In the genomic region with DNA sequence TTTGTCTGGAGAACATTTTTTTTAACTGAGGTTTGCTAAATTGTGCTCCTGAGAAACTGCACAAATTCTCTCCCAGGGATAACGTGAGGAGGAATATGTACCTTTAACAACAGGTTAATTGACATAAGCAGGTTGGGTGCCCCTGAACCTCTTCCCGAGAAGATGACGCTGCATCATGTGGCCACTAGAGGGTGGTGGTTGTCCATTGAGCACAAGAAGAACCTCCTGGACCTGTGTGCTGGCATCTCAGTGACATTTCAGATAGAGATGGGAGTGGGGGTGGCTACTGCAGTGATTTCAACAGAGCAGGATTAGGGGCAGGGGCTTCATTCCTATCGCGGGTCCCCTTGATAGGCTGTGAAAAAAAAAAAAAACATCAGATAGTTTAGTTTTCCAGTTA, we compare ENCODE assay signal across 10 mouse cellular contexts. TPM values are rescaled to one million over a fixed set of nuclear protein-coding genes. Genes with fewer than 3 reads are reported as not detected.
DNase-seq lines count a peak whose midpoint lies in the region; ATAC-seq and TF ChIP-seq lines count a peak whose summit lies in the region.
"Not testable (repeated sequence)": the region's sequence is repeated elsewhere in the genome, so short reads cannot be mapped to it uniquely, and the experiment has no call there.
"Had no signal": no experiment of that assay in that cellular context is flagged by ENCODE, and none has a peak within 500 bp of the region (broad histone marks: within the 10 kb centered on the region; RNA-seq: fewer than 3 reads in every experiment).

No protein-coding gene starts in this region.

- H3K9ac ChIP-seq in hindbrain, embryonic 11.5 days (ENCODE audit: low read depth, low read length); lung, postnatal 0 days (replicated peaks; ENCODE audit: low read depth): not testable (repeated sequence)

- WGBS in hindbrain, embryonic 11.5 days = 40% methylated on average over 5 of the region's 5 CpGs
- 20% methylated on average over 5 of the region's 5 CpGs for WGBS in lung, postnatal 0 days

- not testable (repeated sequence) for H3K27ac ChIP-seq in hindbrain, embryonic 11.5 days (ENCODE audit: low read depth, low read length); lung, postnatal 0 days (ENCODE audit: low read length)

- not testable (repeated sequence) for H3K4me1 ChIP-seq in hindbrain, embryonic 11.5 days (replicated peaks; ENCODE audit: control insufficient read depth, insufficient read depth, low read length); lung, postnatal 0 days (ENCODE audit: insufficient read depth, low read depth, low read length)

- ATAC-seq in hindbrain, embryonic 11.5 days (ENCODE audit: low FRiP score); lung, postnatal 0 days: not testable (repeated sequence)

- peak; percentile 61 for DNase-seq in ES-CJ7 (ENCODE audit: low read depth, low spot score)
- DNase-seq in cerebellum, adult 18-20 months = peak; percentile 83 to 84
- DNase-seq in frontal cortex, postnatal 25 days (ENCODE audit: low spot score in 2 of 2) = peak; percentile 43 to 58
- DNase-seq in hindbrain, embryonic 11.5 days (ENCODE audit: low spot score) = peak; percentile 47
- peak; percentile 64 to 72 for DNase-seq in layer of hippocampus, postnatal 10 days (ENCODE audit: low spot score in 2 of 2)
- peak; percentile 56 for DNase-seq in lung, postnatal 0 days (ENCODE audit: low spot score)
- DNase-seq in right cerebral cortex, adult 18-20 months = peak; percentile 61
- DNase-seq in thymus, postnatal 0 days (ENCODE audit: low spot score) = peak; percentile 60

- H3K4me3 ChIP-seq in hindbrain, embryonic 11.5 days (ENCODE audit: low read depth, low read length); lung, postnatal 0 days (ENCODE audit: low read depth, low read length): not testable (repeated sequence)

- not testable (repeated sequence) for H3K36me3 ChIP-seq in hindbrain, embryonic 11.5 days (ENCODE audit: control insufficient read depth, insufficient read depth, low read length); lung, postnatal 0 days (ENCODE audit: insufficient read depth, low read length)

- TF ChIP-seq CTCF in lung, postnatal 0 days (IDR thresholded peaks at IDR 0.05) = peak; percentile 84

- TF ChIP-seq EP300 in lung, postnatal 0 days (IDR thresholded peaks at IDR 0.05) = not testable (repeated sequence)

- not testable (repeated sequence) for H3K27me3 ChIP-seq in hindbrain, embryonic 11.5 days (ENCODE audit: control insufficient read depth, insufficient read depth, low read length); lung, postnatal 0 days (replicated peaks; ENCODE audit: insufficient read depth, low read length)

- not testable (repeated sequence) for H3K9me3 ChIP-seq in hindbrain, embryonic 11.5 days (ENCODE audit: control insufficient read depth, low read length); lung, postnatal 0 days (ENCODE audit: low read length)

- H3K4me2 ChIP-seq in hindbrain, embryonic 11.5 days (replicated peaks; ENCODE audit: low read depth, low read length); lung, postnatal 0 days (replicated peaks; ENCODE audit: low read depth, low read length): not testable (repeated sequence)

RNA-seq across cellular contexts. Expression of a gene that starts 2.3 kb away (rescaled TPM):
- polyA plus RNA-seq in hindbrain, embryonic 11.5 days (2014; fragmentation: Nextera tagmentation; extraction: Ambion mirVana) = not detected in 2 replicates
- total RNA-seq in layer of hippocampus, postnatal 10 days (2021) = 1 to 10 TPM; 1.1 TPM
- polyA plus RNA-seq in lung, postnatal 0 days (2015; fragmentation: Nextera tagmentation; extraction: Ambion mirVana) = 0.36 TPM in 1 of 2 replicates, not detected in the other
- not detected in 2 replicates for polyA plus RNA-seq in thymus, postnatal 0 days (2015; fragmentation: Nextera tagmentation; extraction: Ambion mirVana)
- polyA plus RNA-seq: hindbrain, embryonic 13.5 days; stomach, embryonic 15.5 days had no signal

RNA-seq across cellular contexts. Expression of a gene that starts 16.9 kb away (rescaled TPM):
- polyA plus RNA-seq in hindbrain, embryonic 11.5 days (2014; fragmentation: Nextera tagmentation; extraction: Ambion mirVana) = not detected in 2 replicates
- total RNA-seq in layer of hippocampus, postnatal 10 days (2021) = not detected
- not detected in 2 replicates for polyA plus RNA-seq in lung, postnatal 0 days (2015; fragmentation: Nextera tagmentation; extraction: Ambion mirVana)
- not detected in 2 replicates for polyA plus RNA-seq in thymus, postnatal 0 days (2015; fragmentation: Nextera tagmentation; extraction: Ambion mirVana)
- polyA plus RNA-seq: hindbrain, embryonic 13.5 days; stomach, embryonic 15.5 days had no signal

RNA-seq across cellular contexts. Expression of a gene that starts 27.1 kb away (rescaled TPM):
- not detected in 2 replicates for polyA plus RNA-seq in hindbrain, embryonic 11.5 days (2014; fragmentation: Nextera tagmentation; extraction: Ambion mirVana)
- not detected for total RNA-seq in layer of hippocampus, postnatal 10 days (2021)
- not detected in 2 replicates for polyA plus RNA-seq in lung, postnatal 0 days (2015; fragmentation: Nextera tagmentation; extraction: Ambion mirVana)
- polyA plus RNA-seq in thymus, postnatal 0 days (2015; fragmentation: Nextera tagmentation; extraction: Ambion mirVana) = not detected in 2 replicates
- polyA plus RNA-seq: hindbrain, embryonic 13.5 days; stomach, embryonic 15.5 days had no signal

RNA-seq across cellular contexts. Expression of a gene that starts 33.9 kb away (rescaled TPM):
- polyA plus RNA-seq in hindbrain, embryonic 11.5 days (2014; fragmentation: Nextera tagmentation; extraction: Ambion mirVana) = 22.1 and 24.1 TPM in 2 replicates
- total RNA-seq in layer of hippocampus, postnatal 10 days (2021) = 10 to 100 TPM; 42.1 to 45.4 TPM
- polyA plus RNA-seq in lung, postnatal 0 days (2015; fragmentation: Nextera tagmentation; extraction: Ambion mirVana) = 42.6 and 44.9 TPM in 2 replicates
- polyA plus RNA-seq in thymus, postnatal 0 days (2015; fragmentation: Nextera tagmentation; extraction: Ambion mirVana) = 61.1 and 63.3 TPM in 2 replicates

RNA-seq across cellular contexts. Expression of a gene that starts 43.6 kb away (rescaled TPM):
- polyA plus RNA-seq in hindbrain, embryonic 11.5 days (2014; fragmentation: Nextera tagmentation; extraction: Ambion mirVana) = 36.9 and 40.5 TPM in 2 replicates
- total RNA-seq in layer of hippocampus, postnatal 10 days (2021) = 10 to 100 TPM; 55.0 to 56.3 TPM
- polyA plus RNA-seq in lung, postnatal 0 days (2015; fragmentation: Nextera tagmentation; extraction: Ambion mirVana) = 12.1 and 12.4 TPM in 2 replicates
- polyA plus RNA-seq in thymus, postnatal 0 days (2015; fragmentation: Nextera tagmentation; extraction: Ambion mirVana) = 15.6 and 16.3 TPM in 2 replicates
